Mouse (Mus musculus): ENCODE measurements around the gene Aipl1. TPM values are rescaled to one million over a fixed set of nuclear protein-coding genes. Genes with fewer than 3 reads are reported as not detected.
"Not testable (repeated sequence)": the region's sequence is repeated elsewhere in the genome, so short reads cannot be mapped to it uniquely, and the experiment has no call there.

The Aipl1 gene
- polyA plus RNA-seq, 1 experiment from 2014 or later = 0.21 TPM

DNA sequence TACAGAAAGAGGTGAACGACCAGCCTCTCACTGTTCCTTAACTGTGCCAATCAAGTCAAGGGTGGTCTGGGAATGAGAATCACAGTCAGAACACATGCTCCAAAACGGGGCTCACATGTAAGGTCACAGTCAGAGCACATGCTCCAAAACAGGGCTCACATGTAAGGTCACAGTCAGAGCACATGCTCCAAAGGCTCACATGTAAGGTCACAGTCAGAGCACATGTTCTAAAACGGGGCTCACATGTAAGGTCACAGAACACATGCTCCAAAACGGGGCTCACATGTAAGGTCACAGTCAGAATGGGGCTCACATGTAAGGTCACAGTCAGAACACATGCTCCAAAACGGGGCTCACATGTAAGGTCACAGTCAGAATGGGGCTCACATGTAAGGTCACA is 47.9 kb downstream of the Aipl1 start:
- H3K36me3 ChIP-seq; H3K4me2 ChIP-seq; H3K27ac ChIP-seq; H3K4me1 ChIP-seq (replicated peaks); H3K9me3 ChIP-seq (replicated peaks); H3K9ac ChIP-seq; H3K27me3 ChIP-seq; ATAC-seq (ENCODE audit: low read depth); DNase-seq; H3K4me3 ChIP-seq (replicated peaks): not testable (repeated sequence)
- WGBS (ENCODE audit: insufficient replicate concordance) = 40% methylated on average over 5 of the region's 5 CpGs

DNA sequence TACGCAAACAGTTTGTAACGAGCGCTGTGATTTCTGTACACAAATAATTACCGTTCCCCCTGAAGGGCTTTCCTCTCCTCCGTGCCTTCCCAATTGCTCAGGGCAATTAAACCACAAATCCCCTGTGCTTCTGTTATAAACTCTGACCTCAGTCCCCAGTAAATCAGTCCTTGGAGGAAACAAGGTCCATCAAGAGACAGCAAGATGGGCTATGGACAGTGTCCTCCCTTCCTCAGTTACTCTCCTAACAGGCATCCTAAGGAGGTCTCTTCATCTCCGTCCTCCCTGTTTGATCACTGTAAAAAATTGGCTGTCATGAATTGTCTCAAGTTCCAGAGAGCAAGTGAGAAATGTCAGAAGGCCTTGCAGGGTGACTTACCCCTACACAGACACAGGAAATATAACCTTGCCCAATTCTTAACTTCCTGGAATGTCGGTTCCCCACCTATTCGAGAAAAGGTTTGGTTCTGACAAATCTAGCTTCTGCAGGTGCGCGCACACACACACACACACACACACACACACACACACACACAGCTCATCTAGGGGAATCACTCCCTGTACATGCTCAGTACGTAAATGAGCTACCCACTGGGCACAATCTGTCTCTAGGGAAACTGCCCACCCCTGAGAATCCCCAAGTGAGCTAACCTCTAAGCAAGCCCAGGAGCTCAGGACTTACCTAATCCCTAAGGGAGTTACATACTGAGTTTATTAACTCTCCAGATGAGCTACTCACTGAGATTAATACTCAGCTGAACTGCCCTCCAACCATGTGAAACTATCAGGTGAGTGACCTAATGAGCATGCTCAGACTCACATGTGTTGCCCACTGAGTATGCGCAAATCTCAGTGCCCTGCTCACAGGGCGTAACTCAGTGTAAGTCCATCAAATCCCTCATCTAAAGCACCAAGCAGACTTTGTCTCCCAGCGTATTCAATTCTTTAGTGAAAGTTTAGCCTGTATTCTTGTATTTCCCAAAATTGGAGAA is 49.9 kb downstream of the Aipl1 start:
- Histone ChIP-seq H3K36me3 (no peaks in the 10 kb centered on the region), H3K9ac (no peak overlapping the region), H3K27ac (no peak overlapping the region), H3K9me3 (replicated peaks) (no peaks in the 10 kb centered on the region), H3K27me3 (no peaks in the 10 kb centered on the region), H3K4me3 (replicated peaks) (no peak overlapping the region), H3K4me1 (replicated peaks) (no peaks in the 10 kb centered on the region), H3K4me2 (no peak overlapping the region)
- 65% methylated on average over 14 of the region's 14 CpGs for WGBS (ENCODE audit: insufficient replicate concordance)
- DNase-seq (no peak), ATAC-seq (ENCODE audit: low read depth) (no peak)

DNA sequence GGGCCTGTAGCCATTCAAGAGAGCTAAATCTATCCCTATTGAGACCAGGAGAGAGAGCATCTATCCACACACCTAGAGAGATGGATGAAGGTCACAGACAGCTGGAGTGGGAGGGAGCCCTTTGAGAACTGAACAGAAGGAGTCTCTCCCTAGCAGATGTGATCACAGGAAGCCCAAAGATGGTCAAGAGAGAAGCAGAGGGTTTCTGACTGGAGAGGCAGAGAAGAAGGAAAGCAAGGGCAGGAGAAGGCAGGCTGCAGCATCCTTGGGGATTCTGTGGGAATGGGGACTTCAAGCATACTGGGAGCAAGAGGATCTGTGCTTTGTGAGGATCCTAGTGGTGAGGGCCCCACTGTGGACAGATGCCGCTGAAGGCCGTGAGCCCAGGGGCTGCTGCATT is 51.5 kb downstream of the Aipl1 start:
- no peaks in the 10 kb centered on the region for H3K9me3 ChIP-seq (replicated peaks)
- DNase-seq (no peak), ATAC-seq (ENCODE audit: low read depth) (no peak)
- H3K9ac ChIP-seq = no peak overlapping the region
- no peaks in the 10 kb centered on the region for H3K27me3 ChIP-seq
- no peaks in the 10 kb centered on the region for H3K36me3 ChIP-seq
- no peak overlapping the region for H3K27ac ChIP-seq
- H3K4me3 ChIP-seq (replicated peaks) = no peak overlapping the region
- 71% methylated on average over 2 of the region's 2 CpGs for WGBS (ENCODE audit: insufficient replicate concordance)
- H3K4me1 ChIP-seq (replicated peaks) = no peaks in the 10 kb centered on the region
- no peak overlapping the region for H3K4me2 ChIP-seq

DNA sequence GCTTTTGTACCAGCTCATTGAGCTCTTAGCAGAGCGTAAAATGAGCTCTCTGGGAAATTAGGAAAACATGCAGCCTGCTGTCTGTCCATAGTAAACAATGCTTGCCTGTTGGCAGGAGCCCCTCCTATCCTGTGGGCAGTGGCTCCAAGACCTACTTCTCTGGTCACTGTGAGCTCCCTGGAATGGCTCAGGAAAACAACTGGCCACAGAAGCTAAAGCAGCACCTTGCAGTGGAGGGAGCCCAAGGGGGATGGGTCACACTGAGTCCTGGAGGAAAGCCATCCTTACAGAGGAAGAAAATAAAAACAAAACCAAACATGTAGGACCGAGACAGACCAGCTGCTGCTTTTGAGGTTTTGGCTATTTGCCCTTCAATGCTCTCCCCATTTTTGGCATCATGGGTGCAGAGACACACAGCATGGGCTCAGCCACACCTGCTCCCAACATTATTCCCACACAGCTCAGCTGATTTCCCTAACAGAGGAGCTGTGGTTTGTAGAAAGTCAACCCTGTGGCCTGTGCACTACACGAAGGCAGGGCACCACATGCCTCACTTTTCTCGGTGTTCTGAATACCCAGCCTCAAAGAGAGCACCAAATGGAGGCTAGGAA is 52.1 kb downstream of the Aipl1 start:
- Histone ChIP-seq H3K4me3 (replicated peaks) (no peak overlapping the region), H3K4me1 (replicated peaks) (no peaks in the 10 kb centered on the region), H3K27me3 (no peaks in the 10 kb centered on the region), H3K9ac (no peak overlapping the region), H3K4me2 (no peak overlapping the region), H3K27ac (no peak overlapping the region), H3K9me3 (replicated peaks) (no peaks in the 10 kb centered on the region), H3K36me3 (no peaks in the 10 kb centered on the region)
- ATAC-seq (ENCODE audit: low read depth) (no peak), DNase-seq (no peak)
- 22% methylated on average over 4 of the region's 4 CpGs for WGBS (ENCODE audit: insufficient replicate concordance)

DNA sequence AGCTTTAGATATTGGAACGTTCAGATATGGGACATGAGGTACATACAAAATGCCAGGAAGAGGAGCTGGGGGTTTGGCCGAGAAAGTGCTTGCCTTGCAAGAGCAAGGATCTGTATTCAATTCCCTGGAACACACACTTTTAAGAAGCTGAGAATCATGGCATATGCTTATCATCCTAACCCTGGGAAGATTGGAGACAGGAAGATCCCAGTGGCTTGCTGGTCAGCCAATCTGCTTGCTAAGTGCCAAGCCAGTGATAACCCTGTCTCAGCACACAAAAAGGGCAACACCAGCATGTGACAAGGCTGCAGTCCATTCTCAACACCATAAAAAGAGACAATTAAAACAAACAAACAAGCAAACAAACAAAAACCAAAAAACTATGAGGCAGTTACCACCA is 53.2 kb downstream of the Aipl1 start:
- WGBS (ENCODE audit: insufficient replicate concordance) = 49% methylated on average over 2 of the region's 2 CpGs
- no peak overlapping the region for H3K4me3 ChIP-seq (replicated peaks)

More for the DNA sequence above, 53.2 kb downstream of the Aipl1 start:
- H3K4me1 ChIP-seq (replicated peaks) = no peaks in the 10 kb centered on the region
- no peak overlapping the region for H3K4me2 ChIP-seq
- H3K36me3 ChIP-seq = no peaks in the 10 kb centered on the region
- ATAC-seq (ENCODE audit: low read depth) (no peak), DNase-seq (no peak)
- no peak overlapping the region for H3K27ac ChIP-seq
- no peak overlapping the region for H3K9ac ChIP-seq
- H3K9me3 ChIP-seq (replicated peaks) = no peaks in the 10 kb centered on the region
- H3K27me3 ChIP-seq = no peaks in the 10 kb centered on the region

Other genes with a start within 250 kb of the Aipl1 start
- 27.7 and 30.3 TPM in 2 replicates for gene Pimreg, start 4.5 kb upstream of the Aipl1 start, polyA plus RNA-seq (2015; fragmentation: Nextera tagmentation; extraction: Ambion mirVana)
- gene Pitpnm3, start 98.3 kb upstream of the Aipl1 start, polyA plus RNA-seq (2015; fragmentation: Nextera tagmentation; extraction: Ambion mirVana) = 0.06 and 0.14 TPM in 2 replicates
- gene Gm43951, start 169.3 kb upstream of the Aipl1 start, polyA plus RNA-seq (2015; fragmentation: Nextera tagmentation; extraction: Ambion mirVana) = not detected in 2 replicates
- 4.4 and 4.9 TPM in 2 replicates for gene 4933427D14Rik, start 169.9 kb upstream of the Aipl1 start, polyA plus RNA-seq (2015; fragmentation: Nextera tagmentation; extraction: Ambion mirVana)
- gene Txndc17, start 170.0 kb upstream of the Aipl1 start, polyA plus RNA-seq (2015; fragmentation: Nextera tagmentation; extraction: Ambion mirVana) = 94.7 and 97.9 TPM in 2 replicates
- gene Med31, start 178.1 kb upstream of the Aipl1 start, polyA plus RNA-seq (2015; fragmentation: Nextera tagmentation; extraction: Ambion mirVana) = 15.1 and 16.8 TPM in 2 replicates
- not detected in 2 replicates for gene Slc13a5, start 229.7 kb upstream of the Aipl1 start, polyA plus RNA-seq (2015; fragmentation: Nextera tagmentation; extraction: Ambion mirVana)